Mouse (Mus musculus) hindbrain, postnatal 0 days (tissue): ENCODE measurements around the gene Gatc. TPM values are rescaled to one million over a fixed set of nuclear protein-coding genes. Genes with fewer than 3 reads are reported as not detected.
A peak's percentile ranks its signal among the peaks of the same experiment; 100 is the strongest.

Experiments used
- ATAC-seq: fragments of 200-750 bp; cut with Nextera tagmentation; 2 replicates; pipeline ENCODE4 v1.8.0; 2017; ENCODE audit warnings: mild to moderate bottlenecking, moderate TSS enrichment, moderate library complexity
- DNase-seq: peaks from one replicate; pipeline ENCODE4 v3.0.0-alpha.2; 2015; ENCODE audit warnings: low spot score
- H3K27ac ChIP-seq: fragments of 300-500 bp; sonication (generic); 2 replicates; pipeline ENCODE4 v1.5.1; 2014; ENCODE audit warnings: mild to moderate bottlenecking
- H3K27me3 ChIP-seq: fragments of 300-500 bp; sonication (generic); 2 replicates; pipeline ENCODE4 v1.6.1; 2014; ENCODE audit warnings: low read length, mixed read lengths; ENCODE audit not compliant: insufficient read depth
- H3K36me3 ChIP-seq: fragments of 300-500 bp; sonication (generic); 2 replicates; pipeline ENCODE4 v1.6.1; 2014; ENCODE audit warnings: low read length, mixed read lengths; ENCODE audit not compliant: insufficient read depth
- H3K4me1 ChIP-seq: fragments of 300-500 bp; sonication (generic); 2 replicates; pipeline ENCODE4 v1.6.1; 2014; ENCODE audit warnings: antibody characterized with exemption, low read length, mixed read lengths; ENCODE audit not compliant: insufficient read depth
- H3K4me2 ChIP-seq: fragments of 300-500 bp; sonication (generic); 2 replicates; pipeline ENCODE4 v1.6.1; 2014; ENCODE audit warnings: low read depth, mild to moderate bottlenecking, low read length, moderate library complexity, mixed read lengths
- H3K4me3 ChIP-seq: fragments of 300-500 bp; sonication (generic); 2 replicates; pipeline ENCODE4 v1.5.1; 2014; ENCODE audit warnings: low read length
- H3K9ac ChIP-seq: fragments of 300-500 bp; sonication (generic); replicated peaks from 2 replicates; pipeline ENCODE4 v1.6.1; 2014; ENCODE audit warnings: mild to moderate bottlenecking, low read length, moderate library complexity, mixed read lengths
- H3K9me3 ChIP-seq: fragments of 300-500 bp; sonication (generic); 2 replicates; pipeline ENCODE4 v1.6.1; 2016; ENCODE audit warnings: low read length, mixed read lengths
- CTCF ChIP-seq: IDR thresholded peaks from 2 replicates; pipeline ENCODE4 v1.5.1; 2016; ENCODE audit warnings: antibody characterized with exemption, control low read depth, low read depth
- WGBS: fragments of 180-500 bp; shearing (Covaris S2); extraction: QIAGEN DNeasy Blood & Tissue Kit; methylation state at CpG from one replicate; pipeline ENCODE4 v1.1.7; 2014; 5-methylcytosine and 5-hydroxymethylcytosine counted together
- polyA plus RNA-seq: library from polyadenylated mRNA; unstranded; fragments of >200 nt; fragmentation: Nextera tagmentation; extraction: Ambion mirVana; gene quantifications from 2 replicates; pipeline ENCODE4 v1.2.1, GENCODE M21; 2015
- total RNA-seq: library from RNA; depleted of rRNA; stranded (reverse); fragments of >200 nt; gene quantifications from 2 replicates; pipeline ENCODE4 v1.2.3, GENCODE M21; 2014

Gatc gene
- total and polyA plus RNA-seq, 2 experiments from 2014 or later = 22.4 to 32.1 TPM

DNA sequence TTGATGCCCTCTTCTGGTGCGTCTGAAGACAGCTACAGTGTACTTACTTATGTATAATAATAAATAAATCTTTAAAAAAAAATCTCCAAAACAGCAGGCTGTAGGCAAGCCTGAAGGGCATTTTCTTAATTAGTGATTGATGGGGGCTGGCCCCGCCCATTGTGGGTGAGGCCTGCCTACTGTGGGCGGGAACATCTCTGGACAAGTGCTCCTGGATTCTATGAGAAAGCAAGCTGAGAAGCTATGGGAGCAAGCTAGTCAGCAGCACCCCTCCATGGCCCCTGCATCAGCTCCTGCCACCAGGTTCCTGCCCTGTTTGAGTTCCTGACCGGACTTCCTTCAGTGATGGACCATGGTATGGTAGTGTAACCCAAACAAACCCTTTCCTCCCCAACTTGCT is 23.8 kb upstream of the Gatc start:
- WGBS = 86% methylated on average over 4 of the region's 4 CpGs
- Histone ChIP-seq H3K36me3 (no peaks in the 10 kb centered on the region), H3K4me3 (no peak overlapping the region), H3K4me2 (no peak overlapping the region), H3K27ac (no peak overlapping the region), H3K27me3 (no peaks in the 10 kb centered on the region), H3K9ac (no peak overlapping the region), H3K4me1 (no peaks in the 10 kb centered on the region), H3K9me3 (no peaks in the 10 kb centered on the region)
- DNase-seq = no peak
- ATAC-seq = no peak
- TF ChIP-seq CTCF = no peak

DNA sequence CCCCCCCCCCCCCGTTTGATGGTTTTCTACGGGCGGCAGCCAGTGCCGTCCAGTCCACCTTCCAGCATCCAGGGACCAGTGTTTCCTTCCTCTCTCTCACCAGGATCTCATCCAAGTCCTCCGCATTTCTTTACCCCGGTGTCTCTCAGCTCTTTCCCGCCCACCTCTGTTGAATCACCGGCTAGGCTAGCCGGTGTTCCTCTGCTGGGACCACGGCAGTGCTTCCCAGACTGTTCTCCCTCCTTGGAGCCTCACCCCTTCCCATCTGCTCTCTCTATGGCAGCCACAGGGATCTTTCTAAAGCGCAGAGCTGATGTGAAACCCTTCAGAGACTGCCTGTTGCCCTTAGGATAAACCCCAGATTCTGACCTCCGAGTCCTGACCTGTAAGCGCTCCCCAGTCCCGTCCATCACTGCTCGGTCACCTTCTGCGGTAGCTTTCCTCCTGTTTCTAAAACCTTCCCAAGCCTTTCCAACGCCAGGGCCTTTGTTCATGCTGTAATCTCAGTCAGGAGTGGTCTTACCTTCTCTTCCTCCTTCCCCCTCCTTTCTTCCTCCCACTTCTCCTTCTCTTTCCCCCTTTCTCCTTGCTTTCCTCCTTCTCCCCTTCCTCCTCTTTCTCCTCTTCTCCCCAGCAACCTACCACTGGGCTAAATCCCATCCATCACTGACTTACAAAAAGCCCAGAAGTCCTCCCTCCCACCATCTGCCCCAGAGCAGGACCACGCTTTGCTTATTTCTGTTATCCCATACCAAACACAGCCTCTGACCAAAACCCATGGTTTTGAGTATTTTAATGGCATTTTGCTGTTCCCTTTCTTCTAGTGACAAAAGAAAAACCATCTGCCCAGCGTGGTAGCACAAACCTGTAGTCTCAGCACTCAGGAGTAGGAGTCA is 22.1 kb upstream of the Gatc start:
- 20% methylated on average over 19 of the region's 19 CpGs for WGBS
- Histone ChIP-seq H3K4me1 (no peaks in the 10 kb centered on the region), H3K27ac (no peak overlapping the region), H3K36me3 (no peaks in the 10 kb centered on the region), H3K9ac (no peak overlapping the region), H3K9me3 (no peaks in the 10 kb centered on the region), H3K4me2 (no peak overlapping the region), H3K27me3 (no peaks in the 10 kb centered on the region), H3K4me3 (no peak overlapping the region)
- no peak for TF ChIP-seq CTCF
- DNase-seq = no peak
- ATAC-seq = no peak

DNA sequence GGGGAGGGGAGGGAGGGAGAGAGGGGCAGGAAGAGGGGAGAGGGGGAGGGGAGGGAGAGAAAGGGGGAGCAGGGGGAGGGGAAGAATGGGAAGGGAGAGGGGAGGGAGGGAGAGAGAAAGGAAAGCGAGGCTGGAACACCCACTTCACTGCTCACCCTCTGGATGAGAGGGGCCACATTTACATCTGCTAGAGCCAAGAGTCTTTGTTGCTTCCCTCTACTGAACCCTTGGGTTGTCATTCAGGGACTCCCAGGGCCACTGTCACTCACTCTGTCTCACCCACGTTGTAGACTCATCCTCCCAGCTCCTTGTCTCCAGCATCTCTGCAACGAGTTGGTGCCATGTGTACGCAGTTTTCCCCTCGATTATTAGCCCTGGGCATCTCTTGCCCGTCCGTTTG is 21.2 kb upstream of the Gatc start:
- no peak for DNase-seq
- Histone ChIP-seq H3K4me2 (no peak overlapping the region), H3K27me3 (no peaks in the 10 kb centered on the region), H3K36me3 (no peaks in the 10 kb centered on the region), H3K4me3 (no peak overlapping the region), H3K9me3 (no peaks in the 10 kb centered on the region), H3K9ac (no peak overlapping the region), H3K4me1 (no peaks in the 10 kb centered on the region), H3K27ac (no peak overlapping the region)
- no peak for ATAC-seq
- TF ChIP-seq CTCF = no peak
- WGBS = 22% methylated on average over 6 of the region's 7 CpGs

DNA sequence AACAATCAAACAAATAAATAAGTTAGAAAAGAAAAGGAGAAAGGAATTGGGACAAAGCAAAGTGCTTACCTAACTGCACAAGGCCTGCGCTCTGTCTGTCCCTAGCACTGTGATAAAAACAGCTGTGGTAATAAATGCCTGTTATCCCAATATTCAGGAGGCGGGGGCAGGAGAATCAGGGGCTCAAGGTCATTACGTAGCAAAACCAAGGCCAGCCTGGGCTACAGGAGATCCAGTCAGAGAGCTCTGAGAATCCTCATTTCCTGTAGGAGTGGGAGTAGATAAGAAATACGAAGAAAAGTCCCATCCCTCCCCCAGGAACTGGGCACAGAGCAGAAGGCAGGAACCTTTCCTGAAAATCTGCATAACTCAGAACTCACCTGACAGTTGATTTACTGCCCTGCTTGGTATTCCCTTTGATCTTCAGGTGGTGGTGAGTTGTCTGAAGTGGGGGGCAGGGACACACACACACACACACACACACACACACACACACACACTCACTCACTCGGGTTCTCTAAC is 18.9 kb upstream of the Gatc start:
- no peaks in the 10 kb centered on the region for H3K4me1 ChIP-seq
- no peaks in the 10 kb centered on the region for H3K36me3 ChIP-seq
- WGBS = 70% methylated on average over 5 of the region's 5 CpGs
- TF ChIP-seq CTCF = no peak
- ATAC-seq = no peak
- no peak overlapping the region for H3K4me3 ChIP-seq
- H3K4me2 ChIP-seq = no peak overlapping the region
- H3K27ac ChIP-seq = no peak overlapping the region
- H3K9me3 ChIP-seq = no peaks in the 10 kb centered on the region
- H3K9ac ChIP-seq = no peak overlapping the region
- DNase-seq = no peak
- no peaks in the 10 kb centered on the region for H3K27me3 ChIP-seq

DNA sequence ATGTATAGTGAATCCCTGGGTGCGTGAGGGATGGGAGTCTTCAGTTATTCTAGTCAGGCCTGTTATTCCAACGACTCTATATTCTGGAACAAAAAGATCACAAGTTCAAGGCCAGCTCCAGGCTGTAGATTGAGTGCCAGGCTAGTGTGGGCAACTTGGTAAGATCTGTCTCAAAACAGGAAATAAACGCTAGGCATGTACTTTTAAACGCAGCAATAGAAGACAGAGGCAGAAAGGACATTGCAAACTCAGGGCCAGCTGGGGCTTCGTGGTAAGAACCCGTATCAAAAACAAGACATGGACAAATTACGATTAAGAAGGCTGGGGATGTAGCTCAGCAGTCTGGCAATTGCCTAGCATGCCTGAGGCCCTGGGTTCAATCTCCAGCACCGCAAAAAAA is 18.5 kb upstream of the Gatc start:
- 85% methylated on average over 8 of the region's 8 CpGs for WGBS
- H3K4me3 ChIP-seq = no peak overlapping the region

DNA sequence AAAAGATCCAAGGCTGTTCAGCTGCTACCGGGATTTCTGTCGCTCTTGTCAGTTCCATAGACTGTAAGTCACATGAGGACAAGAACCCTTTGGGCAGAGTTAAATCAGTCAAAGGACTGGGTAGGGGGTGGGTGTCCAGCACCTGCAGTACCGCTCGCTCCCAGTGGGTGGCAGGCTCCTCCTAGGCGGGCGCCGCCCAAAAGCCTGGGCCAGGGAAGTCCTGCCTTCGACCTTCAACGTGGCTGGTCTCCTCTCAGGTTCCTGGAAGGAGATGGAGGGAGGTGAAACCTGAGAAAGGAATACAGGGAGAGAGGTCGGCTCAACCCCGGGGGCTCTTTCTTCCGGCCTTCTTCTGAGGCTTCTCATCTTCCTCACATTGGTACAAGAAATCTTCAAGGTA is 17.9 kb upstream of the Gatc start:
- Histone ChIP-seq H3K4me2 (no peak overlapping the region), H3K9ac (no peak overlapping the region), H3K4me1 (no peaks in the 10 kb centered on the region), H3K4me3 (no peak overlapping the region), H3K9me3 (no peaks in the 10 kb centered on the region), H3K27me3 (no peaks in the 10 kb centered on the region), H3K27ac (no peak overlapping the region), H3K36me3 (no peaks in the 10 kb centered on the region)
- DNase-seq (peak; percentile 85), ATAC-seq (peak; percentile 62; the same call in 1 of the 2 replicates)
- TF ChIP-seq CTCF = peak; percentile 90
- WGBS = 10% methylated on average over 12 of the region's 12 CpGs

More for the DNA sequence above, 18.5 kb upstream of the Gatc start:
- Histone ChIP-seq H3K36me3 (no peaks in the 10 kb centered on the region), H3K9me3 (no peaks in the 10 kb centered on the region), H3K27ac (no peak overlapping the region), H3K27me3 (no peaks in the 10 kb centered on the region), H3K4me1 (no peaks in the 10 kb centered on the region), H3K4me2 (no peak overlapping the region), H3K9ac (no peak overlapping the region)
- TF ChIP-seq CTCF = no peak
- ATAC-seq (no peak), DNase-seq (no peak)

DNA sequence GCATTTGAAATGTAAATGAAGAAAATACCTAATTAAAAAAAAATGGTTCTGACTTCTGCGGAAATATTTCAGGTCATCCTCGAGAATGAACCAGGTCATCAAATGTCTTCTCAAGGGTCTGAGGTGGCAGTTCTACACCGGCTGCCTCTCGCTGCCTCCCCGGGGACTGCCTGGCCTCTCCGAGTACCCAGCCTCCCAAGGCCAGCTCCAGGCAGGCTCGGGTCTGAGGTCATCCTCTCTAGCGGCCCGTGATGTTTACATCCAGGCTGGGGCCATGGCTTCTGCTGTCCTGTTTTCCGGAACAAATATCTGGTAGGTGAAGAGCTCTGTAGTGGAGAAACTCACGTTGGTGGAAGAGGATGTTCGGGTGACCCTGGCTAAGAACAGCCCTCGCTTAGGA is 14.1 kb upstream of the Gatc start:
- no peaks in the 10 kb centered on the region for H3K36me3 ChIP-seq
- H3K9ac ChIP-seq = no peak overlapping the region
- no peak for TF ChIP-seq CTCF
- no peak overlapping the region for H3K4me3 ChIP-seq
- no peaks in the 10 kb centered on the region for H3K4me1 ChIP-seq
- 59% methylated on average over 13 of the region's 13 CpGs for WGBS
- no peaks in the 10 kb centered on the region for H3K9me3 ChIP-seq
- ATAC-seq = no peak
- H3K27ac ChIP-seq = no peak overlapping the region
- no peaks in the 10 kb centered on the region for H3K27me3 ChIP-seq
- DNase-seq = no peak
- H3K4me2 ChIP-seq = no peak overlapping the region
